Mouse (Mus musculus) cerebellum, adult 8-10 months (tissue): ENCODE data around the gene Etd.
"Not testable (repeated sequence)": the region's sequence is repeated elsewhere in the genome, so short reads cannot be mapped to it uniquely, and the experiment has no call there.

ENCODE experiments used
- DNase-seq: peaks from one replicate; pipeline ENCODE4 v3.0.0; 2022

Etd gene

DNA sequence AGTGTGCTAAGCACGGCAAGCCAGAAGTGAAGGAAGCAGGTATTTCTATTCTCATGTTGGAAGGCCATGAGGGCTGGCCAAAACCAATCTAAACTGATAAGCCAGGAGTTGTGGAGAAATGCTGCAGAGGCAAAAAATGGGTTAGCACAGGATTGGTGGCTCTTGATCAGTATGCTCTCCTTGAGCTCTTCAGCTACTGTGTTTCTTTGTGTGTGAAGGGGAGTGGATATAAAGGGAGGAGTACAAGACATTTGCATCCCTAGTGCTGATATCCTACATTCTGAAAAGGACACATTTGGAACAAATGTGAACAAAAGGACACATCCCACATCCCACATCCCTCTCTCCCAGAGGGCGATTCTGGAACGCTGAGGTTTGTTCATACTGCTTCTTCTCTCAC is at the start of gene Etd:
Etd (plus strand) TSS at position 301 of the 400 bp plus-strand sequence.
- no peak for DNase-seq

DNA sequence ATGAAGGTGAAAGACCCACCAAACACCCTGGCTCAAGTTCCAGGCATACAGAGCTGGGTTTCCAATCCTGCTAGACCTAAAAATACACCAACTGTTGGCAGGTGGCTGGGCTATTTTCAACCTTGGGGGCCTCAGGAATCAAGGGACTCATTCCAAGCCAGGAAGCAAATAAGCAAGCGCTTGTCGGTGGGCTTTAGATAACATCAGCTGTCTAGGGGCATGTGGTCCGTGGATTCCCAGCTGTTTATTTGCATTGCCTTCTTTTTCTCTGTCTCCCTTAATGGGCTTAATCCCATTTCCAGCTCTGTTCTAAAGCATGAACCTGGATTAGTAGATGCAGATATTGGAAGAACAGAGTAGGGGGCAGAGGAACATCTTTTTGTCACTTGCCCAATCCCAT is 48.4 kb upstream of the Etd start:
- no peak for DNase-seq

DNA sequence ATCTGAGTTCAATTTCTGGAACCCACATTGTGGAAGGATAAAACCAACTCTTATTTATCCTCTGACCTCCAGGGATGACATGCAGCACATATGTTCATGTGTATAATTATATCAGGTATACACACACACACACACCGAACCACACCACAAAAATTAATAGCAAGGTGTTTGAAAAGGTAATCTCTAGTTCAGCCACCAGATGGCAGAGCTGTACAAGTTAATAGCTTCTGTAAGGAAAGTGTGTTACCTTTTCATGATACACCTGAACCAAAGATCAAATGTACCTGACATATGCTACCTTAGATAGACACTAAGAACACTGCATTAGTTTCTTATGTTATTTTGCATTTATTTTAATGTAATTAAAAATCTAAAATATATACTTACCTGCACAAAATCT is 1.8 kb upstream of the Etd start:
- peak; percentile 5 for DNase-seq

GRCm38 (mm10) chrX:53459573-53459972 is 24.9 kb downstream of the Etd start:
- DNase-seq, result no peak

DNA sequence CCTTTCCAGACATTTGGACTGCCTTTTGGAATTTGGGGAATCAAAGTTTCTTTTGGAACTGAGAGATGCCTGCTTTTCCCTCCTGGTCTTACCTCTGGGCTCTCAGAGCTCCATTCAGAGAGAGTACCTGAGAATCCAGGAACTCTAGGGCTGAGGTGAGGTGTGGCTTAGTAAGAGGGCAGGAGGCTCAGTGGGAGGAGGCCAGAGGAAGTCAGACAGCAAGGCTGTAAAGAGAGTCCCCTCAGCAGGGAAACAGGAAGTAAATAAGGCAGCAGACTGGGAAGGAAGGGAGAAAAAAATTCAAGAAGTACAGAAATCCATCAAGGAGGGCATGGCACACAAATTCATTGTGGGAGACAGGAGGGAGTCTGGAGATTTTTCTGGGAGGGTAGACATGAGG is 29.5 kb downstream of the Etd start:
- not testable (repeated sequence) for DNase-seq
